Mouse (Mus musculus): Measurements from ENCODE around the gene Tmem119.

DNA sequence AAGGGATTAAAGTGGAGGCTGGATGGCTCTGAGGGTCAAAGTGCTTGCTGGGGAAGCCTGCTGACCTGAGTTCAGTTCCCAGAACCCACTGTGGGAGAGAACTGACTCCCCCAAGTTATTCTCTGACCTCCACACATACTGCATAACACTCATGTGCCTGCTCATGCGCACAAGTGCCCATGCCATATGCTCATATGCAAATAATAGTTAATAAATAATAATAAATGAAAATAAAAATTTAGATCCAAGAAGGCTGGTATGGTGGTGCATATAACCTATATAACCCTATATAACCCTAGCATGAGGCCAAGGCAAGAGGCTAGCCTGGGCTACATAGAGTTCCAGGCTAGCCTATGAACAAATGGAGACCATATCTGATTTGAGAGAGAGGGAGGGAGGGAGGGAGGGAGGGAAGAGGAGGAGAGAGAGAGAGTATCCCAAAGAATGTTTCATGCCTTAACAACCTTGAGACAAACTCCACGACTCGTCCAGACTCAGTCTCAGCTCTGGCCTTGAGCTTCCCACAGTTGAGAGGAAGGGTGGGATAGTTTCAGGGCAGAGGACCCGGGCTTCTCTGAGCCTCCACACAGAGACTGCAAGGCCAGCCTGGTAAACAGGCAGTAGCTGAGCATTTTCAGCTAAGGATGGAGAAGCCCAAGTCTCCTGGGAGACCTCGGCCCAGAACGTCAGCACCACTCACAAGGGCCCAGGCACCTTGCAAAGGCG, 29.4 kb upstream of the Tmem119 start:
- TF ChIP-seq CTCF (IDR thresholded peaks at IDR 0.05; ENCODE audit: low read depth, low read length) (no peak), POLR2A (IDR thresholded peaks at IDR 0.05; ENCODE audit: insufficient read depth, low read length) (no peak), EP300 (IDR thresholded peaks at IDR 0.05; ENCODE audit: insufficient read depth, low read depth, low read length) (no peak)
